Mouse (Mus musculus) spleen, adult 2 months (tissue): Measurements from ENCODE around the gene Spint5.

Experiments used
- CTCF ChIP-seq: fragments of 200-500 bp; IDR thresholded peaks from 2 replicates; pipeline ENCODE4 v1.5.1; 2011; ENCODE audit warnings: mild to moderate bottlenecking, inconsistent platforms; ENCODE audit not compliant: insufficient read depth, insufficient read length, insufficient replicate concordance; ENCODE audit errors: extremely low read depth
- POLR2A ChIP-seq: fragments of 200-500 bp; IDR thresholded peaks from 2 replicates; pipeline ENCODE4 v1.6.1; 2011; ENCODE audit warnings: low read depth, low read length, inconsistent platforms

GRCm38 (mm10) chr2:164762593-164762992 is 47.5 kb downstream of the Spint5 start:
- TF ChIP-seq CTCF (no peak), POLR2A (no peak)
